In genomic region chr17:14943009-14943728, GRCm38 (mm10) we compare ENCODE assay signal across 8 mouse cellular contexts. TPM values are rescaled to one million over a fixed set of nuclear protein-coding genes. Genes with fewer than 3 reads are reported as not detected.
DNase-seq lines count a peak whose midpoint lies in the region; ATAC-seq lines count a peak whose summit lies in the region.

Wdr27 (minus strand) TSS chr17:14943158.
1600012H06Rik (plus strand) TSS chr17:14943184.

- H3K4me1 ChIP-seq in hindbrain, embryonic 12.5 days, result peaks cover 17% of the 10 kb centered on the region

- H3K9me3 ChIP-seq in hindbrain, embryonic 12.5 days (replicated peaks), result no peaks in the 10 kb centered on the region

- H3K9ac ChIP-seq in hindbrain, embryonic 12.5 days, result peak within 1 kb of the TSS; percentile 84

- ATAC-seq in hindbrain, embryonic 12.5 days (ENCODE audit: low FRiP score), result peak; percentile 99

- H3K27ac ChIP-seq in hindbrain, embryonic 12.5 days, result peak within 1 kb of the TSS; percentile 70

- H3K36me3 ChIP-seq in hindbrain, embryonic 12.5 days, result peaks cover 10% of the 10 kb centered on the region

- WGBS in hindbrain, embryonic 12.5 days, result under 1% methylated on average over 53 of the region's 54 CpGs

- no peaks in the 10 kb centered on the region for H3K27me3 ChIP-seq in hindbrain, embryonic 12.5 days

- DNase-seq in Muller cell, postnatal 12 days (ENCODE audit: inconsistent ontology term), result peak; percentile 98
- peak; percentile 98 for DNase-seq in cerebellum, adult 9-11 months
- DNase-seq in frontal cortex, postnatal 10 days (ENCODE audit: low spot score in 2 of 2), result peak; percentile 96 to 98
- DNase-seq in layer of hippocampus, postnatal 14 days (ENCODE audit: low spot score in 2 of 2), result peak; percentile 97 to 99
- DNase-seq in lung, postnatal 14 days, result peak; percentile 100
- peak; percentile 97 for DNase-seq in retina, adult 2 months (ENCODE audit: low read depth, low spot score)
- peak; percentile 96 to 97 for DNase-seq in thymus, postnatal 36 days

- H3K4me2 ChIP-seq in hindbrain, embryonic 12.5 days (replicated peaks), result peak within 1 kb of the TSS; percentile 84

- peak within 1 kb of the TSS; percentile 78 for H3K4me3 ChIP-seq in hindbrain, embryonic 12.5 days

RNA-seq across cellular contexts. Expression of gene Wdr27, which starts in this region (rescaled TPM):
- polyA plus RNA-seq in hindbrain, embryonic 12.5 days (2016; fragmentation: Nextera tagmentation; extraction: Ambion mirVana), result 7.0 and 8.5 TPM in 2 replicates
- 1 to 10 TPM; 4.1 to 4.9 TPM for total RNA-seq in layer of hippocampus, postnatal 14 days (2021)

RNA-seq across cellular contexts. Expression of gene 1600012H06Rik, which starts in this region (rescaled TPM):
- polyA plus RNA-seq in hindbrain, embryonic 12.5 days (2016; fragmentation: Nextera tagmentation; extraction: Ambion mirVana), result 37.5 and 39.5 TPM in 2 replicates
- total RNA-seq in layer of hippocampus, postnatal 14 days (2021), result 10 to 100 TPM; 18.5 to 18.8 TPM

Comparison
In these comparisons a context has a peak if more than half of its experiments do, and no peak if none do; other contexts are left out.
1. Peak in every context shown above with its lines: DNase-seq, ATAC-seq, H3K4me3 ChIP-seq and H3K27ac ChIP-seq.